Mouse (Mus musculus) layer of hippocampus, postnatal 25 days (tissue): ENCODE measurements around the gene Notch3. TPM values are rescaled to one million over a fixed set of nuclear protein-coding genes. Genes with fewer than 3 reads are reported as not detected.
"Not testable (repeated sequence)": the region's sequence is repeated elsewhere in the genome, so short reads cannot be mapped to it uniquely, and the experiment has no call there.

Source experiments
- DNase-seq, 2 experiments: peaks; one replicate each; pipeline ENCODE4 v3.0.0; 2022; ENCODE audit warnings: mixed read lengths in 2 of 2, low spot score in 1 of 2; ENCODE audit errors: extremely low spot score in 1 of 2
- total RNA-seq, 2 experiments: library from RNA; stranded (reverse); gene quantifications; 2 replicates each; pipeline ENCODE4 v1.2.3; 2021

Notch3 gene
- total RNA-seq, 2 experiments from 2014 or later, result 7.0 to 10.3 TPM

DNA sequence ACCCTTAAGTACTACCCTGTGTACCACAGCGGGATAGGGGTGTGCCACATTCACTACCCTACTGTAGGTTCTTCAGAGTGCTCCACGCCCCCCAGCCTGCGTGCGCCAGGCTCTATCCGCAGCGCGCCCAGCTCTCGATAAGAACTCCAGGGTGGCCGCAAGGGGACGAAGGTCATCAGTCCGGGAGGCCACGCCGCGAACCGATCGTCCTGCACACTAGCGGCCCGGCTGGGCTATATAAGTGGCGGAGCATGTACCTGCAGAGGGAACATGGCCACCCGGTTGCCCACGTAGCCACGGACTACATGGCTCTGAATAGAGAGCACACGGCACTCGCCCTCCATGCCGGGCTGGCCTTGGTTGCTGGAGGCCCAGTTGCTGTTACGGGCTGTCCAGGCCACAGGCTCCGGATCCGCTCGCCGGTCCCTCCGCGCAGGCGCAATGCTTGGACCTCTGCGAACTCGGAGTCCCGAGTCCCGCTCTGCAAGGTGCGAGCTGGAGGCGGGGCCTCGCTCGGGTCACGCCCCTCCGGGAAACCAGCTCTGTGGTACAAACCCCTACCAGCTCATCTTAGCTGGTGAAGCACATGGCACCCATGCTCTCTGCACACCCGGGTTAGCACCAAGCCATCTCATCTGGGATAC is 66.6 kb downstream of the Notch3 start:
- DNase-seq, result no peak

DNA sequence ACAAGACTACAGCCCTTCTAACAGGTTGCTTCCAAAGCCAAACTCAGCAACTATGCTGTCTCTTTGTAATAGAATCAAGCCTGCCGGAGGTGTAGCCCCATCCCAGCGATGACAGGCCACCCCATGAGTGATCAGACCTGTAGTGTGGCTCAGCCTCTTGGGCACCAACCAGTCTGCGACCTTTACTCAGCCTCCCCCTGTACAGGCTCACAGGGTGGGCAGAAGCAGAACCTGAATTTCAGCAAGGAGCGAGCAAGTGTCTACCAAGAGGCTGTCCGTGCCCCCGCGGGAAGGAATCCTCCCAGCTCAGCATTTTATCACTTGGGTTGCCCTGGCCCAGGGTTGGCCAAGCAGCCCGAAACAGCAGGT is 67.1 kb downstream of the Notch3 start:
- no peak for DNase-seq

DNA sequence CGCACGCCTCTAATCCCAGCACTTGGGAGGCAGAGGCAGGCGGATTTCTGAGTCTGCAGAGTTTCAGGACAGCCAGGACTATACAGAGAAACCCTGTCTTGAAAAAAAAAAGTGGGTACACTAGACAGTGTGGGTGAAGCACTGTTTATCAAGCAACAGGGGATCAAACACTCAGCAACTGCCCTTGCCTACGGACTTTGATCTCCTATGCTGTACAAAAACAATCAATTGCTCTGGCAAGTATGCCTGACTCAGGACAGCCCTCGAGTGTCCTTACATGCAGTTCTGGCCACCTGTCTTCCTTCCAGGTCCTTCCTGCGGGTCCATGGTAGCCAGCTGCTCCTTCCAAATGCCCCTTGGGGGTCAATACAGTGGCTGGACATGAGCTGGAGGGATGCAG is 67.7 kb downstream of the Notch3 start:
- DNase-seq, result not testable (repeated sequence)

DNA sequence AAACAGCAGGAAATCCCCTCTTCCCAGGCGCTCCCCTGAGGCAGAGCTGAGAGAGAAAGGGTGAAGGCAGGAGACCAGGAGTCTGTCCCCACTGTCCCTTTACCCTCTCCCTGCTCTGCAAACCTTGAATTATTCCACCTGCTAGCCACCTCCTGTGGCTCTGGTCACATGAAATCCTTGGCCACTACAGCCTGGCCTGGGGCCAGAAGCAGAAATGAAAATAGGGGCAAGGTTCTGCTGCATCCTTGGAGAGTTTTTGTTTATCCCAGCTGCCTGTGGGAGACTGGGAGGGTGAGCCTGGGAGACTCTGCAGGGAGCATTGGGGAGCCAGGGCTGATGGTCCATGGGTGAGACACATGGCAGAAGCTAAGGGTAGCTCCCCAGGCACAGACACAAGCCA is 69.0 kb downstream of the Notch3 start:
- no peak for DNase-seq

DNA sequence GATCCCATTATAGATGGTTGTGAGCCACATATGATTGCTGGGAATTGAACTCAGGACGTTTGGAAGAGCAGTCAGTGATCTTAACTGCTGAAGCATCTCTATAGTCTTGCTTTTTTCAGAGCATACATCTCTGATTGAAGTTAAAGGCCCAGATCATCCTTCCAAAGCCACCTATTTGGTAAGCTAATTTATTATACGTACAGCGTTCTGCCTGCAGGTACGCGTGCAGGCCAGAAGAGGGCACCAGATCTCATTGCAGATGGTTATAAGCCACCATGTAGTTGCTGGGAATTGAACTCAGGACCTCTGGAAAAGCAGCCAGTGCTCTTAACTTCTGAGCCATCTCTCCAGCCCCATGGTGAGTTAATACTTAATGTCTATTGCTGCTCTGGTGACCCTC is 73.8 kb downstream of the Notch3 start:
- DNase-seq, result no peak

DNA sequence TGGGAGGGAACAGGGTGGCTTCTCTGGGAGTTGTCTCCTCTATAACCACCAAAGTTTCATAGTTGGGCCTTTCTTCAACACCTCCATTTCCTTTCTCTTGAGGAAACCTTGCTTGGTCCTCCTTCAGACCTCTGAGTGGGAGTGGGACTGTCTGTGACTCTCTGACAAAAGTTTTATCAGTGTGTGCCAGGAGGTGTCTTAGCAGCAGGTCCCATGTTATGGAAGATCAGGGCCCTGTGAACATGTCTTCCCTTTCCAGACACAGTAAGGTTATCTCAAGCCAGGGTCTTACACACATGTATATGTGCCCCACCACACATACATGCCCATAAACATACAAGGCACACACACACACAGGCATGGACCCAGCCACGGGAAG is 74.4 kb downstream of the Notch3 start:
- DNase-seq, result no peak

DNA sequence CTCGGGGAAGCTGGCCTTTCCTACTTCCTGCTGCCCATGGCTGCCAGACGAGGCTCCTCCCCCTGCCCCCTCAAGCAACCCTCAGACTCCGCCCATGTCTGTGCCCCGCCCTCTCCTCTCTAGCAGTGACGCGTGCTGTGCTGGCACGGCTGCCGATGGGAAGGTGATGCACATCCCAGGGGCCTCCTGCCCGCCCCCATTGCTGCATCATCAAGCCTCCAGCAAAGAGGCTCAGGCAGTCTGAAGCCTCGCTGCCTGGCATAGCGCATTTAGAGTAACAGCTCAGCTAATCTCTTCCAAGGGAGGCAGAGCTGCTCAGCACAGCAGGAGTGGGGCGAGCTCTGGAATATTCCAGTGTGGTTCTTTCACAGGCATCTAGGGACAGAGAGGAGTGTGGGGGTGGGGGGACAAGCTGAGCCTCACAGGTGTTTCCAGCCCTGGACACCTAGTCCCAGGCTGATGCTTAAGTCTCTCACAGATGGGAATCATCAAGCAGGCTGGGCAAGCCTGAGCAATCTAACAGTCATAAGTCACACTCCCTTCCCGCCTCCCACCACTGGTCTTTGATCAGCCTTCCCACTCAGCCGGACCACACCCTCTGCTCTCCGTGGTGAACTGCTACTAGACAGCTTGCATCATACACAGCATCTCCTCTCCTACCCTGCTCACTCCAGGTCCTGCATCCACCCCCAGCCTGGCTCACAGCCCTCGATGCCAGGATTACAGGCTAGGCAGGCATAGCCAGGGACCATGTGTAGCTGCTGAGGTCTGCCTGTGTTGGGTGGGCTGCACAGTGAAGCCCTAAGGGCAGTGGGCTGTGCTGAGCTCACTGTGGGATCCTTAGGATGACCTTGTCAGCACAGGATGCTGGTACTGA is 75.0 kb downstream of the Notch3 start:
- DNase-seq, result peak; percentile 47 to 48

DNA sequence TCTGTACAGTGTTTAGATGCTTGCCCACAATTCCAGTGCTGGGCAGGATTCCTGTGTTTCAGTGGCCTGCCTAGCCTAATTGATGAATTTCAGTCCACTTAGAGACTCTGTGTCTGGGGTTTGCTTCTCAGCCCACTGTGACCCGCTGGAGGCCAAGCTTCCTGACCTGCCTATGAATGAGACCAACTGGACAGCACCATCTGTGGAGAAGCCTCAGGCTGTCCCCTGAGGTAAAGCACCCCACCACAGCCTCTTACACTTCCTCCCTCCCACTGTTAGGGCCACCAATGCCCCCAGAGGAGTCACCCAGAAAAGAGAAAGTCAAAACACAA is 75.7 kb downstream of the Notch3 start:
- no peak for DNase-seq

DNA sequence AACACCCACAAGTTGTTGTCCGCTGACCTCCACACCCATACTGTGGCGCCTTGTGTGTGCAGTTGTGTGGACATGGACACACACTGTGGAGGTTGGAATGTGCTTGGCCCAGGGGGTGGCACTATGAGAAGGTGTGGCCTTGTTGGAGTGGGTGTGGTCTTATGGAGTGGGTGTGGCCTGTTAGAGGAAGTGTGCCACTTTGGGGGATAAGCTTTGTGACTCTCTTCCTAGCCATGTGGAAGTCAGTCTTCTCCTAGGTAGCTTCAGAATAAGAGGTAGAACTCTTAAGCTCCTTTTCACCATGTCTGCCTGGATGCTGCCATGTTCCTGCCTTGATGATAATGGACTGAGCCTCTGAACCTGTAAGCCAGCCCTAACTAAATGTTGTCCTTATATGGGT is 79.6 kb downstream of the Notch3 start:
- no peak for DNase-seq

DNA sequence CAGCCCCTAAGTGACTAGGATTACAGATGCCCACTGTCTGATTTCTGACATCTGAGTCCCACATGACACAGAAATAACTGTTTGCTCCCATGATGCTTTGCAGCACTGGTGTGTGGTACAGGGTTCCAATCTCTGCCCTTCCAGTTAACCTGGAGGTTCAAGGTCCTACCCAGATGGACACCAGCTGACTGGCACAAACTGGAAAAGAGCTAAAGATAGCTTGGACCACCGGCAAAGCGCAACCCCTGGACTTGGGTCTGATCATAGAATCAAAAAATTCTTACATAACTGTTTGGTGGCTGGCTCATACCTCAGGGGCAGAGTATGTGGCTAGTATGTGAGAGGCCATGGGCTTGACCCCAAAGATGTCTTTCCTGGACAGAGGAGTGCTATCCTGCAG is 83.3 kb downstream of the Notch3 start:
- no peak for DNase-seq

DNA sequence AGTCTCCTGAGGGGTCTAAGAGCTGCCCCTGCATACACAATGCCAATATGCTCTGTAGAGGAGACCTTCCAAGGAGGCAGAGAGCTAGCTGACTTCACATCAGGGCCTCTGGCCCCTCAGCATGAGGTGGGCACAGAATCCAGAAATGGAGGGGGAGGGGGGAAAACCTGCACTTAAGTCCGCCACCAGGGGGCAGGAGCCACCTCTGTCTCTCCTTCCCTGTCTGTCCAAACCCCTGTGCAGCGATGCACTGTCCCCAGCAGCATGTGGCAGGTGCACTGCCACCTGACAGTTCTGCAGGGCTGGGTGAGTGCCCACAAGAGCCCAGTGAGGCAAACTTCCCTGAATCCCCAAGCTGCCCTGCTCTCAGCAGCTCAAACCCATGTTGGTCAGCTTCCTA is 91.5 kb downstream of the Notch3 start:
- peak; percentile 46 to 58 for DNase-seq

DNA sequence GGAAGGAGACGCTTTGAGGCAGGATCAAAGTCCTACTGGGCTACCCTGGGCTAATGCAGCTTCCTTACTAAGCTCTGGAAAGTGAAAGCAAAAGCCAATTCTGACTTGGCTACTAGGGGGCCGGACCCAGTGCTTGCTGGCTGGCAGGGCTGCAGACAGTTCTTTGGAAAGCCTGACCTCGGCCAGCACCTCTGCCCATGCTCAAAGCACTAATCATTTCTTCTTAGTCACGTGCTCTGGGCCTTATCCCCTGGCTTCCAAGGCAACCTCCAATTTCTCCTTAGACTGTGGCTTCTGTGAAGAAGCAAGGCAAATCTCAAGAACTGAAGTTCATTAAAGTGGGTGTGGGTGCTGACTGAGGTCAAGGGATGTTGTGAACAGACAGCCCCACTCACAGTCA is 92.0 kb downstream of the Notch3 start:
- no peak for DNase-seq

DNA sequence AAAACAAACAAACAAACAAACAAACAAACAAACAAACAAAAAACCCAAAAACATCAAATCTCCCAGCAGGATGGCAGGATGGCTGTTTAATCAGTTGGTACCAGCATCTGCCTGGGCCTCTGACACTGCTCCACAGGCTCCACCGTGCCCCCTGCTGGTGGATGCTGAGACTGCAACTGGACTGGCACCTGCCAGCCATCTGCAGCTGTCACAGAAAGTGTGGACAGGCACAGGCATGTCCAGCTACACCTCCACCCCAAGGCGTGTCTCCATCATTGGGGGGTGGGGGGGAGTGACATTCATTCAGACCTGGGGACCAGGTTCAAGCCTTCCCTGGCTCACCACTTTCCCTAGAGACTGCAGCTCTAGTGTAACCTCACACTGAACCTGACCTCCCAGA is 93.3 kb downstream of the Notch3 start:
- peak; percentile 82 to 98 for DNase-seq

Other genes with a start within 250 kb of the Notch3 start
- gene Rrp1b, start 130.8 kb downstream of the Notch3 start, total RNA-seq, result 10 to 100 TPM; 15.3 to 22.4 TPM
- gene Hsf2bp, start 130.5 kb downstream of the Notch3 start, total RNA-seq, result 1 to 10 TPM in 1 of 2 experiments, under 1 TPM in 1; 0.84 to 1.0 TPM
- under 1 TPM; 0.49 to 0.75 TPM for gene Ephx3, start 22.7 kb upstream of the Notch3 start, total RNA-seq
- gene Brd4, start 117.9 kb upstream of the Notch3 start, total RNA-seq, result 100 to 1,000 TPM; 104 to 117 TPM
- gene Akap8, start 154.4 kb upstream of the Notch3 start, total RNA-seq, result 10 to 100 TPM; 68.1 to 92.0 TPM
- 100 to 1,000 TPM; 140 to 197 TPM for gene Akap8l, start 183.8 kb upstream of the Notch3 start, total RNA-seq
- 10 to 100 TPM; 48.3 to 57.7 TPM for gene Wiz, start 222.6 kb upstream of the Notch3 start, total RNA-seq
- gene Rasal3, start 236.7 kb upstream of the Notch3 start, total RNA-seq, result 1 to 10 TPM; 2.9 to 3.4 TPM